Mouse (Mus musculus) frontal cortex, postnatal 14 days (tissue): ENCODE measurements around the gene Ptprm.
A peak's percentile ranks its signal among the peaks of the same experiment; 100 is the strongest.

Source experiments
- DNase-seq, 2 experiments: peaks; one replicate each; pipeline ENCODE4 v3.0.0; 2022; ENCODE audit warnings: low spot score in 2 of 2

Ptprm gene

DNA sequence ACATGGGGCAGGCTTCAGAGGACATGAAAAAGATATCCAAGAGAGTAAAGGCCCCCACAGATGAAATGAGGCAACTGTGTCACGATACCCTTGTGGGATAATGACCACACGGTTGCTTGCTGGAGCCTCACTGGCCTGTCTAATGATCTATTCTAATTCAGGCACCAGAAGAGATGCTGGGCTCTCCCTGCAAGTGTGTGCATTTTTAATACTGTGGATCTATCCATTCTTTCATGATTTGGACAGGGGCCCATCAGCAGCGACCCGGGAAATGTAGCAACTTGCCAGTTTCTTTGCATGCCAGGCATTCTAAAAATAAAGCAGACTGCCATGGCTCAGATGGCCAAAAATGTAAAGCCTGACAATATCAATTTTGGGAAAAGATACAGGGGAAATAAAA, 280.7 kb downstream of the Ptprm start:
- DNase-seq, result no peak

- DNase-seq, result no peak
These were observed 281.1 kb downstream of the Ptprm start for GRCm38 (mm10) chr17:67073139-67073538.

DNA sequence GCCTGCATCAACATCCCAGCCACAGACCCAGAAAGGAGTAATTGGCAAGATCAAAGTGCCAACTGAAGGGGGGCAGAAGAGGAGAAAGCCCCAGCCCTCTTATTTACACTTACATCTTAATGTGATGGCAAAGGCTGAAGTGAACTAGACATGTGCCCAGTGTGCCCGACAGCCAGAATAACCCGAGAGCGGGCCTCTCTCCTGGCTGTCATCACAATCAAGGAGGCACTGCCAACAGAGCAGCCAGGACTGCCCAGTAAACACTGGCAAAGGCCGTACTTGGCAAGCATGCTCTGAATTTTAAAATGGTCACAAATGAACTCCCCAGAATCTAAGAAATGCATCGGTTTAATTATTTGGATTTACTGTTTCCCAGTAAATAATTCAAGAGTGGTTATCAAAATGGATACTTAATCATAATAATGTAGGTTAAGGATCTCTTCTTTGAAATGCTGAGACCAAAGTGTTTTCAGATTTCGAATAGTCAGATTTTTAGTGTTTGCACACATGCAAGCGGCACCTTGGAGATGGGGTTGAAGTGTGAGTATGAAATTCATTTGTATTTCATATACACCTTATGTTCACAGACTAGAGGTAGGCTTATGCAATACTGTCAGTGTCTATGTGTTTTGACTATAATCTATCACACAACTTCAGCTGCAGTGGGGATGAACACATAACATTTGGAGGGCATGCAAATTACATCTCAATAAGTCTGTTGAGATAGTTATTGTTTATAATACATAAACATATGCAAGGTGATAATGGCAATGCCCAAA, 282.8 kb downstream of the Ptprm start:
- no peak for DNase-seq

GRCm38 (mm10) chr17:67063611-67064010, 290.6 kb downstream of the Ptprm start:
- no peak for DNase-seq

DNA sequence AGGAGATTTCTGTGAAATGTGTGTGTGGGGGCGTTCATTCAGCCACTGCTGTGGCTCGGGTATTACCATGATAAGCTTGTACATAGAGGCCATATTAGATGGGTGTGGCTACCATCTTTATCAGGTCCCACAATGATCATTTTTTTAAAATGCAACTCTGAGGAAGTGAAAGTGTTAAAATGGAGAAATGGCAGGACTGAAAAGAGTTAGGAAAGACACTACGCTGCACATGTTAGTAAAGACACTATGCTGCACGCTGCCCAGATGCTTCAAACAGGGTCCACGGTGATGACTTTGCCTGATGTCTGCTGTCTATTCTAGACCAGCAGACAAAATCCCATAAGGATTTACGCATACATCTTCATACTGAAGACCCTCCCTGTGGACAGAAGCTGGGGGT, 298.6 kb downstream of the Ptprm start:
- no peak for DNase-seq

DNA sequence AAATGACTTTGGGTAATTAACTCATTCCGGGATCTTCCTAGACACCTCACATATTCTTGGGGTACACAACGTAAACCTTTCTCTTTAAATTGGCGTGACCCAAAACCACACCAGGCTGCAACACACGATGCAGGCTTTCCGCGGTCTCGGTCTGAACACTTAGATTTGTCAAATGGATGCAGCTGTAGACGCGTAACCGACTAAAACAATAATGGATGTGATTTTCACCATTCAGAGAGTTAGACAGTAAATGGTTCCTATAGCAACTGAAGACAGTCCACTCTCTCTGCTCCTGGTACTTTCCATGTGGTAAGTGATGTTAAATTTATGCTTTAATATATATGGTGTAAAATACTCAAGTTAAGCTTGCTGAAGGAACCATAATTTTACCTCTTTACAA, 300.1 kb downstream of the Ptprm start:
- no peak for DNase-seq

DNA sequence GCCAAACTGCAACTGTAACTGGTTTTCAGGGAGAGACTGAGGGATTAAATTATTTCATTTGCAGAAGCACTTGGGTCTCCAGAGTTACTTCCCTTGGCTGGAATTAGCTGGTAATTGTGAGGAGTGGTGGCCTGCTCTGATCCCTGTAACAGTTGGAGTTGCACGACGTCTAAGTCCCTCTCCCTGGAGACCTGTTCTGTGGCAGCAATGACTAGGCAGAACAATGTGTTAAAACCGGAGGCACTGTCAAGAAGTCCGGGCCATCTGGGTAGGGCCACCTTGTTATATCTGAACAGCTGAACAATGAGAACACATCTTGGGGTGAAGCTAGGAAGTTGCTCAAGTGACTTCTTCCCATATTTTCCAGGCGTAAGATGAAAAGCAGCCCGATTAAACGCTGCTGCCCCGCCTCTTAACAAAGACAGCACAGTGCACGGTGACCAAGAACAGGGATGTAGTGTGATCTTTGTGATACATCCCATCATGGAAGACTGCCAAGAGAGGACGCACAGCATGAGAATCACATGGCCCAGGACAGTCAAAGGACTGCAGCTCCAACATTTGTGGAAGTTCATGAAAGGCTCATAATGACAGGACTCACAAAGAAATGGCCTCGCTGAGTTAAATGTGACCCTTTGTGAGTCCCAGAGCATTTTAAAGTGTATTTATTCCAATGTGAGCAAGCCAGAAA, 301.5 kb downstream of the Ptprm start:
- no peak for DNase-seq

- no peak for DNase-seq
These were observed 306.6 kb downstream of the Ptprm start for GRCm38 (mm10) chr17:67047697-67048096.

DNA sequence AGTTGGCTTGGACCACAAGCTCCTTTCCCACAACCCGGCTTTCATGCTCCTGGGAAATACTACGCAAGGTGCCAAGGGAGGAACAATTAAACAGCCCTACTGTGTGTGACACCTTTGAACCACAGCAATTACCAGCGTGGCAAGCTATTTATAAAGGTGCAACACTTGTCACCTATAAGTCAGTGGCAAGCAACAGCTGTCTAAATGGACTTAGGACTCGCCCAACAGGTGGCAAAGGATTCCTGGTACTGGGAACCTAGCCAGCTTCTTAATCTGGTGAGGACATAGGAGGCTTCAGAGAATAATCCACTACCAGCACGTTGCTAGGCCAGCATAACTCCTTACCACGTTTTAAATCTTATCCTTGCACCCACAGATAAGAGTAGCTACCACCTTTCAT, 315.7 kb downstream of the Ptprm start:
- DNase-seq, result no peak

GRCm38 (mm10) chr17:67033547-67033946, 320.7 kb downstream of the Ptprm start:
- no peak for DNase-seq

- no peak for DNase-seq
These were observed 322.2 kb downstream of the Ptprm start for GRCm38 (mm10) chr17:67032021-67032420.

- no peak for DNase-seq
These were observed 322.9 kb downstream of the Ptprm start for GRCm38 (mm10) chr17:67031341-67031740.

DNA sequence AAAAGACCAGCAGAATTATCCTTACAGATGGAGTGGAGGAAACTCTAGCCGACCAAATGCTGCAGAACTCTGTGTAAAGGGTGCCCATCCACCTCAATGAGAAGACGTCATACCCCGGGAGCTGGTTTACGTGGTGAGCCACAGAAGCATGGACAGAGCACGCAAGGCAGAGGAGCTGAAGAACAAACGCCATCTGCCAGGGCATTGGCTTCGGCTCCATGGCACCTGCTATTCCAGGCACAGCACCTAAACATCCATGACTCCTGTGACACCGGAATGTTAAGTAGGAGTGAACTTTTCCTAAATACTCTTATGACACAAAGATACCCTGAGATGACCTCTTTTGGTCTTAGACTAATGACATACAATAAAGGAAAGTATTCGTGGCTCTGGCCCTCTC, 327.0 kb downstream of the Ptprm start:
- no peak for DNase-seq

DNA sequence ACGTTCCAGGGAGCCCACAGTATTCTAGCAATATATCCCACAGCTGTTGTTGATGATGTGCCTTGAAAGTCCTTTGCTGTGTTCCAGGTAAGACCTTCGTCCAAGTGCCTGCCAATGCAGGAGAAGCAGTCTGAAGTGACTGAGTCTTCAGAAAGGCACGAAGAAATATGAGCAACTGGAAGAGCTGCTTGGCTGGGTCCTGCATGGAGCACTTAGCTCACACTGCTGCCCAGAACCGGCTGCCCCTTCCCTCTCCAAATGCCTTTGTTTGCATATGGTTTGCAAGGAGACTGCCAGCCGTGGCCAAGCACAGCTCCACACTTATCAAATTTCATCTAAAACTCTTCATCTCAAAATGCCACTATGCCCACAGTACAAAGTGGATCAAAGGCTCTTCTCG, 337.8 kb downstream of the Ptprm start:
- DNase-seq, result no peak

DNA sequence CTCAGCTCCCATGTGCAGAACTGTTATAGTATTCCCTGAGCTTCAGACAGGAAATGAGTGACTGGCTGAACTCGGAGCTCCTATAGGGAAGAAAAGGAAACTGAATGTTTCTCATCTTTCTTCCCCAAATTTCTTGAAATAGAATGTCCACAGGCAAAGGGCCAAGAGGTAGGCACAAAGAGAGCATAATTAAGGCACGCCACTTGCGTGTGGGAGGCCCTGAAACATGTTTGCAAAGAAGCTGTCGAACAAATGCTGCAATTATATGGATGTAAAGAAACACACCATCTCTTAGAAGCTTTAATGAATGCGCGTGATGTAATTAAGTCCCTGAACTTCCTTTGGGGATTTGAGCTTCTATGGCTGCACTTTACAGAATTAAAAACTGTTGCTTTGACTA, 341.0 kb downstream of the Ptprm start:
- DNase-seq, result no peak

- peak; percentile 42 to 50 for DNase-seq
These were observed 342.2 kb downstream of the Ptprm start for GRCm38 (mm10) chr17:67011836-67012583.

- DNase-seq, result no peak
These were observed 344.1 kb downstream of the Ptprm start for GRCm38 (mm10) chr17:67010136-67010535.

DNA sequence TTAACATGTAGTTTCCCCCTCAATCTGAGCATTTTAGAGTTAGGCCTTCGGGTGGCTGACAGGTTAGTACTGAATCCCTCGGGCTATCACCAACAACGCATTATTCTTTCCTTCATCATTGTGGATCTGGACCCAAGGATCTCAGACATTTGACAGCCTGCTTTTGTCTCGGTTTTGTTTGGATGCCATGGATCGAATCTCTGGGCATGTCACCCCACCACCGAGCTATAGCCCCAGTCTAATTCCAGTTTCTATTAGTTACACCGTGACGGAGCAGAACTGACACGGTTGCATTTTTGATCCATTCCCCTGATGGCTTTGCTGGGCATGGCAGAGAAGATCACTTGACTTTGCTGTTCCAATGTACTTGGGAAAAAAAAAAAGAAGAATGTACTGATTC, 346.1 kb downstream of the Ptprm start:
- no peak for DNase-seq

- DNase-seq, result peak; percentile 61 to 80
These were observed 347.4 kb downstream of the Ptprm start for GRCm38 (mm10) chr17:67006740-67007385.

GRCm38 (mm10) chr17:66996882-66997281, 357.4 kb downstream of the Ptprm start:
- no peak for DNase-seq

GRCm38 (mm10) chr17:66996016-66996415, 358.2 kb downstream of the Ptprm start:
- DNase-seq, result no peak

GRCm38 (mm10) chr17:66991815-66992214, 362.4 kb downstream of the Ptprm start:
- no peak for DNase-seq
